In genomic region chr11:29693576-29694410, GRCm38 (mm10) we compare ENCODE assay signal across 8 mouse cellular contexts. TPM values are rescaled to one million over a fixed set of nuclear protein-coding genes. Genes with fewer than 3 reads are reported as not detected.
DNase-seq lines count a peak whose midpoint lies in the region; ATAC-seq and TF ChIP-seq lines count a peak whose summit lies in the region.

No protein-coding gene starts in this region.

- H3K9ac ChIP-seq in embryonic facial prominence, embryonic 11.5 days (replicated peaks; ENCODE audit: low read length), result peak overlapping the region; percentile 98
- H3K9ac ChIP-seq in limb, embryonic 11.5 days (ENCODE audit: low read length), result peak overlapping the region; percentile 93
- H3K9ac ChIP-seq in midbrain, embryonic 13.5 days (replicated peaks), result peak overlapping the region; percentile 99

- H3K4me3 ChIP-seq in embryonic facial prominence, embryonic 11.5 days (ENCODE audit: low read depth, low read length), result peak overlapping the region; percentile 97
- peak overlapping the region; percentile 81 for H3K4me3 ChIP-seq in limb, embryonic 11.5 days (ENCODE audit: low read depth, low read length)
- peak overlapping the region; percentile 96 for H3K4me3 ChIP-seq in midbrain, embryonic 13.5 days (replicated peaks)
- H3K4me3 ChIP-seq in small intestine, adult 2 months (ENCODE audit: low read depth, low read length), result peak overlapping the region; percentile 87

- TF ChIP-seq POLR2A in small intestine, adult 2 months (IDR thresholded peaks at IDR 0.05; ENCODE audit: low read depth, low read length), result 0 out of 2 replicates have a peak, but pooled peaks have one; percentile 14

- DNase-seq in 3134 (ENCODE audit: extremely low read depth, insufficient read length, low spot score), result peak; percentile 82
- DNase-seq in adrenal gland, postnatal 25 days, result peak; percentile 87
- peak; percentile 90 for DNase-seq in embryonic facial prominence, embryonic 11.5 days (ENCODE audit: low spot score)
- peak; percentile 90 to 91 for DNase-seq in heart, adult 18-20 months
- peak; percentile 87 for DNase-seq in kidney, adult 18-20 months
- DNase-seq in limb, embryonic 11.5 days (ENCODE audit: low spot score), result peak; percentile 92

- H3K27ac ChIP-seq in embryonic facial prominence, embryonic 11.5 days (replicated peaks; ENCODE audit: low read depth, low read length), result peak overlapping the region; percentile 98
- H3K27ac ChIP-seq in limb, embryonic 11.5 days (replicated peaks; ENCODE audit: low read depth, low read length), result peak overlapping the region; percentile 93
- peak overlapping the region; percentile 99 for H3K27ac ChIP-seq in midbrain, embryonic 13.5 days
- H3K27ac ChIP-seq in small intestine, adult 2 months (ENCODE audit: insufficient read depth, low read depth, low read length), result peak overlapping the region; percentile 48

- peak overlapping the region; percentile 32 for H3K4me2 ChIP-seq in embryonic facial prominence, embryonic 11.5 days (ENCODE audit: low read depth, low read length)
- H3K4me2 ChIP-seq in limb, embryonic 11.5 days (ENCODE audit: low read depth, severe bottlenecking), result peak overlapping the region; percentile 50
- H3K4me2 ChIP-seq in midbrain, embryonic 13.5 days (replicated peaks), result peak overlapping the region; percentile 64

- H3K4me1 ChIP-seq in embryonic facial prominence, embryonic 11.5 days (ENCODE audit: control insufficient read depth, insufficient read depth, low read length), result no peaks in the 10 kb centered on the region
- H3K4me1 ChIP-seq in limb, embryonic 11.5 days (ENCODE audit: control insufficient read depth, insufficient read depth, low read length), result no peaks in the 10 kb centered on the region
- peaks cover 30% of the 10 kb centered on the region for H3K4me1 ChIP-seq in midbrain, embryonic 13.5 days (replicated peaks)
- no peaks in the 10 kb centered on the region for H3K4me1 ChIP-seq in small intestine, adult 2 months (ENCODE audit: control insufficient read depth, insufficient read depth, insufficient read length, low read length)

- ATAC-seq in embryonic facial prominence, embryonic 11.5 days (replicated peaks; ENCODE audit: insufficient number of reproducible peaks, low FRiP score, low TSS enrichment, low read depth), result peak; percentile 93
- ATAC-seq in limb, embryonic 11.5 days (ENCODE audit: insufficient number of reproducible peaks, low FRiP score, low TSS enrichment, low read depth), result peak; percentile 87
- ATAC-seq in midbrain, embryonic 13.5 days, result peak; percentile 91

- no peaks in the 10 kb centered on the region for H3K9me3 ChIP-seq in embryonic facial prominence, embryonic 11.5 days (replicated peaks; ENCODE audit: control insufficient read depth, low read length)
- H3K9me3 ChIP-seq in limb, embryonic 11.5 days (ENCODE audit: control insufficient read depth, low read length), result no peaks in the 10 kb centered on the region
- no peaks in the 10 kb centered on the region for H3K9me3 ChIP-seq in midbrain, embryonic 13.5 days

- WGBS in embryonic facial prominence, embryonic 11.5 days, result 0% methylated on average over 52 of the region's 53 CpGs
- under 1% methylated on average over 45 of the region's 53 CpGs for WGBS in limb, embryonic 11.5 days
- under 1% methylated on average over 42 of the region's 53 CpGs for WGBS in midbrain, embryonic 13.5 days
- under 1% methylated on average over 53 of the region's 53 CpGs for WGBS in small intestine, adult 2 months

- H3K36me3 ChIP-seq in embryonic facial prominence, embryonic 11.5 days (replicated peaks; ENCODE audit: control insufficient read depth, insufficient read depth, low read depth, low read length), result no peaks in the 10 kb centered on the region
- H3K36me3 ChIP-seq in limb, embryonic 11.5 days (ENCODE audit: control insufficient read depth, insufficient read depth, low read length), result no peaks in the 10 kb centered on the region
- H3K36me3 ChIP-seq in midbrain, embryonic 13.5 days, result peaks cover 7% of the 10 kb centered on the region
- H3K36me3 ChIP-seq in small intestine, adult 2 months (ENCODE audit: control insufficient read depth, insufficient read depth, low read length), result no peaks in the 10 kb centered on the region

- no peaks in the 10 kb centered on the region for H3K27me3 ChIP-seq in embryonic facial prominence, embryonic 11.5 days (ENCODE audit: control insufficient read depth, insufficient read depth, low read length)
- H3K27me3 ChIP-seq in limb, embryonic 11.5 days (ENCODE audit: control insufficient read depth, insufficient read depth, low read length), result no peaks in the 10 kb centered on the region
- no peaks in the 10 kb centered on the region for H3K27me3 ChIP-seq in midbrain, embryonic 13.5 days
- H3K27me3 ChIP-seq in small intestine, adult 2 months (ENCODE audit: control insufficient read depth, insufficient read depth, low read length), result no peaks in the 10 kb centered on the region

- TF ChIP-seq CTCF in small intestine, adult 2 months (IDR thresholded peaks at IDR 0.05; ENCODE audit: extremely low read depth, insufficient read length, insufficient replicate concordance, low read depth, low read length), result peak; percentile 67

RNA-seq across cellular contexts. Expression of gene Rtn4, which starts 1.0 kb away (rescaled TPM):
- 474 and 481 TPM in 2 replicates for total RNA-seq in adrenal gland, postnatal 25 days (2021)
- polyA plus RNA-seq in embryonic facial prominence, embryonic 11.5 days (2014; fragmentation: Nextera tagmentation; extraction: Ambion mirVana), result 74.6 and 75.1 TPM in 2 replicates
- total RNA-seq in heart, adult 18-20 months (2021), result 100 to 1,000 TPM in 1 of 2 experiments, 10 to 100 TPM in 1; 93.0 to 102 TPM
- 56.3 and 60.7 TPM in 2 replicates for polyA plus RNA-seq in limb, embryonic 11.5 days (2014; fragmentation: Nextera tagmentation; extraction: Ambion mirVana)
- 111 and 113 TPM in 2 replicates for polyA plus RNA-seq in midbrain, embryonic 13.5 days (2015; fragmentation: Nextera tagmentation; extraction: Ambion mirVana)
- polyA plus RNA-seq in small intestine, adult 2 months (2012; rRNA removed), result 27.5 and 48.0 TPM in 2 replicates

Comparison
In these comparisons a context has a peak if more than half of its experiments do, and no peak if none do; other contexts are left out.
1. Peak in every context shown above with its lines: DNase-seq, ATAC-seq, H3K4me3 ChIP-seq and H3K27ac ChIP-seq.
2. H3K27ac ChIP-seq: peak in every context shown above with its lines; median percentile 99 in midbrain, embryonic 13.5 days; 98 in embryonic facial prominence, embryonic 11.5 days; 93 in limb, embryonic 11.5 days; 48 in small intestine, adult 2 months.